Mouse (Mus musculus): ENCODE results near the gene Pum2. TPM values are rescaled to one million over a fixed set of nuclear protein-coding genes. Genes with fewer than 3 reads are reported as not detected.

The Pum2 gene
- polyA plus RNA-seq, 1 experiment: 145 TPM

DNA sequence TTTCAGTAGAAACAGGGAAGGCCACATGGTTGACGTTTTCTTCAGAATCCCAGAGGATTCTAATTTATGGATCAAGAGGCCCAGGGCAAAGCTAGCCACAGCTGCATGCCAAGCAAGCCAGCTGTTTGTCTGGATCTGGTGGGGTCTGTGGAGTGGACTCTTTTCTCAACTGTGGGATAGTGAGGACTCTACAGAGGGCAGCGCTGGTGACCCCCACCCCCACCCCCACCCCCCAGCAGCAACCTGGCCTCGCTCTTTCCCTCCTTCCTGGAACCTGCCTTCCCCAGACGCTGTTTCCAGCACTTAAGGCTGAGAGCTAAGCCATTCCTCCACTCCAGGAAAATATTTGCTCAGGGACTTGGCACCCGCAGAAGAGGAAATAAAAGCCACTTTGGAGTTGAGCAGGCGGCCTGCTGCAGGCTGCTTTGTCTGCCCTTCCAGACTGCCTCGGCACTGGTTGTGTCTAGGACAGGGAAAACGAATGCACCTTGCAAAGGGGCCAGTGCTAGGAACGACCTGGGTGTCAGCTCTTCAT lies 124.6 kb downstream of the Pum2 start:
- no peak overlapping the region; the same call in 1 of the 2 replicates for H3K27ac ChIP-seq (ENCODE audit: insufficient read depth, low read length)
- H3K4me1 ChIP-seq (ENCODE audit: control insufficient read depth, insufficient read depth, low read length): 0 out of 2 replicates have a peak, but pooled peaks cover 3% of the 10 kb centered on the region
- no peak for TF ChIP-seq POLR2A (IDR thresholded peaks at IDR 0.05; ENCODE audit: low read depth, low read length)
- TF ChIP-seq CTCF (IDR thresholded peaks at IDR 0.05; ENCODE audit: borderline replicate concordance, insufficient read depth, low read length): no peak
- H3K4me3 ChIP-seq (ENCODE audit: insufficient read depth, low read length): no peak overlapping the region

Other genes starting within 250 kb of the Pum2 start
- 89.8 and 121 TPM in 2 replicates for gene Rhob, start 174.1 kb upstream of the Pum2 start, polyA plus RNA-seq (2011; ENCODE audit: insufficient read length, low read depth, missing spikeins)
- gene Slc7a15, start 75.1 kb upstream of the Pum2 start, polyA plus RNA-seq (2011; ENCODE audit: insufficient read length, low read depth, missing spikeins): not detected in 2 replicates
- gene Sdc1, start 97.2 kb downstream of the Pum2 start, polyA plus RNA-seq (2011; ENCODE audit: insufficient read length, low read depth, missing spikeins): 136 and 140 TPM in 2 replicates
- 780 and 861 TPM in 2 replicates for gene Laptm4a, start 247.5 kb downstream of the Pum2 start, polyA plus RNA-seq (2011; ENCODE audit: insufficient read length, low read depth, missing spikeins)

Data from embryonic fibroblast, embryonic 13.5 days (primary cell).